Mouse (Mus musculus) kidney, adult 18-20 months (tissue): Measurements from ENCODE around the gene Upf1.

Experiments used
- DNase-seq: peaks from one replicate; pipeline ENCODE4 v3.0.0; 2021

The Upf1 gene

GRCm38 (mm10) chr8:70353194-70353817, at the start of gene Upf1:
TSS of gene Upf1 (minus strand) at chr8:70353278.
- peak; percentile 99 for DNase-seq

DNA sequence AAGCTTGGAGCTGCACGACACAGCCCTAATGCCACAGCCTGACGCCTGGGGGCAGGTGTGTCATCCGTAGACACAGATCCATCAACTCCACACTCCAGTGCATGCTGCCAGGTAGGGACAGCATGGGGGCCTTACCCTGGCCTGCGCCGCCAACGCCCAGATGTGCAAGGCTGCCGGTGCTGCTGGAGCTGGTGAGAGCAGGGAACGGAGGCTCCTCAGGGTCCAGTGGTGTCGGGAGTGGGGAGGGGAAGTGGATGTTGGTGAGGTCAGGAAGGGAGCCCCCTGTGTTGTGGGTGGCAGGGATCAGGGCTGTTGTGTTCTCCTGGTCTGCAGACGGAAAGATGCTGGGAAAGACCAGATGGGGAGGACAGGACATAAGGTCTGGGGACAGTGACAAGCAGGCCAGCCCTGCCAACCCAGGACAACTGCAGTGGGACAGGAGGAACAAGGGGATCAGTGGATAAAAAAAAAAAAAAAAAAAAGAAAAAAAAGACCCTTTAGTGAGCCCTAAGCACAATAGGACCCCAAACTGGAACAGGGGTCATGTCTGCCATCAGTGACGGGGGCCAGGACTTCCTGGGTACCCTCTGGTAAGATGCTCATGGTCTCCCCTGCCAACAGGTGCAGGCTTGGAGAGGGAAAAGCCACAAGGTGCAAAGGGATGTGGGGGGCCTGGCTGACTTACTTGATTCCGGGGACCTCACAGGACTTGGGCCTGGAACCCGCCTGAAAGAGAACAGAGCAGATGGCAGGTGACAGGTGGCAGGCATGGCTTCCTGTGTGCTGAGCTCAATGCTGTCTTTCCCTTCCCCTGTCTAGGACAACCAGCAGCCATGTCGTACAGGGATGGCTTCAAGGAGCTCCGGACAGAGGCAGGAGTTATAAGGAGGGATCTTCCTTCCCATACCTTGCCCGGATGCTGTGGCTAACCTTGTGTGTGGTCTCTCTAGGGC, 44.8 kb upstream of the Upf1 start:
- DNase-seq, result no peak

DNA sequence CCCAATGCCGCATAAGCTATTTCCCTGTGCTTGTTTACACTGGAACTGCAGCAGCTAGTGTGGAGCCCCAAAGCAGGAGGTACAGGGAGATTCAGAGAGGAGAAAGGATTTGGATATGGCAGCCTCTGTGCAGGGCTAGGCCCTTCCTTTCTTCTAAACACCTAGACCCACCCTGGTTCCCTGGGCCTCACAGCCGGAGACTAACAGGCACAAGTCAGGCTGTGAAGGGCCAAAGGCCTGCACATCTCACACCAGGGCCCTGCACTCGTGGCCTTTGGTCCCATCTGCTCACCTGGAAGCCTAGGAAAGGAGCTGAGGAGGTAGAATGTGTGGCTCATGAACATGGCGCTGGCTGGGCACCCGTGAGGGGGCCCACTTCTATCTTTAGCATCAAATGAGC, 43.1 kb upstream of the Upf1 start:
- DNase-seq, result no peak

GRCm38 (mm10) chr8:70395649-70396048, 42.6 kb upstream of the Upf1 start:
- no peak for DNase-seq

DNA sequence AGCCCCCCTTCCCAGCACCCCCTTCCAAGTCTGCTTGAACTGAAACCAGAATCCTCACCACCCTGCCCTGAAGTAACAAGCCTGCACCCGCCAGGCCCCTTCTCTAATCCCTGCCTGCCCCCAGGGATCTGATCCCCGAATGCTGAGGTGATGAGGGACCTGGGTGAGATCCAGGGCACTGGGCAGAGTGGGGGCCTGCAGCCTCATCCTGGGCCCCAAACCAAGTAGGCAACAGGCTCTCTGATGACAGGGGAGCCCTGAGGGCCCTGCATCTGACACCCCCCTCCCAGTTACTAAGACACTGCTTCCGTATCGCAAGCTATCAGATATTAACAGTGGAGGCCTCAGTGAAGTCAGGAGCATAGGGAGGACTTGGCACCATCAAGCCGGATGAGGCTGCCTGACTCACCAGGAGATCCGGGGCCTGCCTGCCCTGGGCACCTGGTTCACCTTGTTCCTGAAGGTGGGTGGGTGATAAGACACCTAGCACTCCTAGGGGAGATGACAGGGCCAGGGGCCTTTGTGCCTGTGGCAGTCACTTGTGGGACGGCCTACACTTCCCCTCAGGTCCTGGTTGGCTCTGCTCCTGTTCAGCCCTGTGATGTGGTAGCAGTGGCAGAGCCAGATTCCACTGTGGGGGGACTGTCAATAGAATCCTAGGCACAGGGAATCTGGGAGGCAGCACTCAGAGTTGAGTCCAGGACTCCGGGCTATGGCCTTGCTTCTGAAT, 41.4 kb upstream of the Upf1 start:
- no peak for DNase-seq

DNA sequence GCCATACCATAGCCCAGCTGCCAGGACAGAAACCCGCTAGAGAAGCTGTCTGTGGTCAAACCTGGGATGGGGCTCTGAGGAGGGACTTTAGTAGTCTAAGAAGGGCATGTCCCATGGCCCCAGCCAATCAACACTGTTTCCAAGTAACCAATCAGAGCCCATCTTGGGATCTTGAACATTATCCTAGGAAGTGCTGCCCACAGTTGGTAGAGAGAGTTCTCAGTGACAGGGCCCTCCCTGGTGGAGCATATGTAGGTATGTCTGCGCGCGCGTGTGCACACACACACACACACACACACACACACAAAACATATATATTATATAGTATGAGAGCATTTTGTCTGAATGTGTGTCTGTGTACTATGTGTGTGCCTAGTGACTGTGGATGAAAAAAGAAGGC, 40.0 kb upstream of the Upf1 start:
- DNase-seq, result no peak

DNA sequence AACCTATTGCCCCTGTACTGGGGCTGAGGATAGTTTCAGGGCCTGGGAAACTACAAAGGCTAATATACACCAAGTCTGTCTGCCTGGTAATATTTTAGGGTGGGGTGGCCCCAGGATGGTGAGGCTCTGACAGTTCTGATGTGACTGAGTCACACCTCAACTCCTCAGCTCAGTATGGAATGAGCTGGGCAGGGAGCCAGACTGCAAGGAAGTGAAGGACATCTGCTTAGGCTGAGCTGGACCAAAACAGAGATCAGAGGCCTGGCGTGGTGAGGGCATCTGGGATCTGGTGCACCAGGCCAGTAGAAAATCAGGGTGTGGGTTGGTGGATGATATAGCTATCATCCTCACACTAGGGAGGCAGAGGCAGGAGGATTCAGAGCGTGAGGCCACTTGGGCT, 36.6 kb upstream of the Upf1 start:
- DNase-seq, result no peak

DNA sequence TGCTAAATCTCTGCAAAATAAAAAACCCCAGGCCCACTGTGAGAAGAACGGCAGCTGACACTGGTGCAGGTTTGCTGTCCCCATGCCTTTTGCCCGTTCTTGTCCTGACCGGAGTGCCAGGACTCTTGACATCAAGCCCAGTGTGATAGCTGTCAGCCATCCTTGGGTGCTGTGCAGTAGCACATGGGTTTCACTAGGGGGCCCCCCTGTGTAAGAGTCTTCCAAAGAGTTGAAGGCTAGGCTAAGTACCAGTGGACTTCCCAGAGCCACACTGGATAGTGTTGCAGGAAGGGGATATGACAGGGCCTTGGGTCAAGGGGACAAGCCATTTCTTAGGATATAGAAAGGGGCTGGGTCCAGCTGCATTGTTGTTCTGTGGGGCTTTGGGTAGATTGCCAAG, 30.2 kb upstream of the Upf1 start:
- DNase-seq, result peak; percentile 71

GRCm38 (mm10) chr8:70380069-70380468, 27.0 kb upstream of the Upf1 start:
- DNase-seq, result no peak

DNA sequence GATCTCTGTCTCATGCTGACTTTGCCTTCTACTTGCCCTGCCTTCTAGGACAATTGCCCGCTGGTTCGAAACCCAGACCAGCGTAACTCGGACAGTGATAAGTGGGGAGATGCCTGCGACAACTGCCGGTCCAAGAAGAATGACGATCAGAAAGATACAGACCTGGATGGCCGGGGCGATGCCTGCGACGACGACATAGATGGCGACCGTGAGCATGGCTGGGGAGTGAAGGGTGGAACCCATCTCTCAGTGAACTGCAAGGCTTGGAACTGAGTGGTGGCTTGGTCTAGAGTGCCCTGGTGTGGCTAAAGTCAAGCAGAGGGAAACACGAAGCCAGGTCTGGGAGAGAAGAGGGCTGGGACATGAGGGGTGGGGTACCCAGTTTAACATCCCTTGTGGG, 24.0 kb upstream of the Upf1 start:
- no peak for DNase-seq

DNA sequence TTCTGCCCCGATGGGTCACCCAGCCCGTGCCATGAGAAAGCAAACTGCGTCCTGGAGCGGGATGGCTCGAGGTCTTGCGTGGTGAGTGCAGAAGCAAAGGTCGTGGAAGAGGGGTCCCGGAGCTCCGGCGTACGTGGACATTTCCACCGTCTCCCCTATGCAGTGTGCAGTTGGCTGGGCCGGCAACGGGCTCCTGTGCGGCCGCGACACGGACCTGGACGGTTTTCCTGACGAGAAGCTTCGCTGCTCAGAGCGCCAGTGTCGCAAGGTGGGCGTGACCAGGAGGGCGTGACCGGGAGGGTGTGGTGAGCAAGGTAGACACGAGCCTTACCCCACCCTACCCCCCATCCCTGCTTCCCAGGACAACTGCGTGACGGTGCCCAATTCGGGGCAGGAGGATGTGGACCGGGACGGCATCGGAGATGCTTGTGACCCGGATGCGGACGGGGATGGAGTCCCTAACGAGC, 23.2 kb upstream of the Upf1 start:
- no peak for DNase-seq

GRCm38 (mm10) chr8:70375212-70375859, 22.3 kb upstream of the Upf1 start:
- DNase-seq, result no peak

DNA sequence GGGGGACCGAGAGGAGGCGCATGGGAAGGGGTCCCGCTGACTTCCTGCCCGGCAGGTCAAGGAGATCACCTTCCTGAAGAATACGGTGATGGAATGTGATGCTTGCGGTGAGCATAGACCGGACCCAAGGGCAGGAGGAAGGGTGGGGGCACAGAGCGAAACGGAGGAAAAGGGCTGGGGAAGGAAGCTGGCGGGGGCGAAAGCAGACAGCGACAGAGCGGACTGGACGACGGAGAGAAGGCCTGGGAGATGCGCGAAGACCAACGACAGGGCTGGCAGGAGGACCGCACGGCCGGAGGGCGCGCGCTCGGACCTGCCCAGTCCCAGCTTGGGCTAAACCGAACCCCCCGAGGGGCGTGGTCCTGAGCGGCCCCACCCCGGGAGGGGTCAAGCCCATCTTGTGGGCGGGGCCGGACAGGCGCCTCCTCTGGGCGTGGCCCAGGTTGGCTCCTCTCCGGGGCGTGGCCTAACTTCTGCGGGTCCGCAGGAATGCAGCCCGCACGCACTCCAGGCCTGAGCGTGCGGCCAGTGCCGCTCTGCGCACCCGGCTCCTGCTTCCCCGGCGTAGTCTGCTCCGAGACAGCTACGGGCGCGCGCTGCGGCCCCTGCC, 21.3 kb upstream of the Upf1 start:
- peak; percentile 90 for DNase-seq

DNA sequence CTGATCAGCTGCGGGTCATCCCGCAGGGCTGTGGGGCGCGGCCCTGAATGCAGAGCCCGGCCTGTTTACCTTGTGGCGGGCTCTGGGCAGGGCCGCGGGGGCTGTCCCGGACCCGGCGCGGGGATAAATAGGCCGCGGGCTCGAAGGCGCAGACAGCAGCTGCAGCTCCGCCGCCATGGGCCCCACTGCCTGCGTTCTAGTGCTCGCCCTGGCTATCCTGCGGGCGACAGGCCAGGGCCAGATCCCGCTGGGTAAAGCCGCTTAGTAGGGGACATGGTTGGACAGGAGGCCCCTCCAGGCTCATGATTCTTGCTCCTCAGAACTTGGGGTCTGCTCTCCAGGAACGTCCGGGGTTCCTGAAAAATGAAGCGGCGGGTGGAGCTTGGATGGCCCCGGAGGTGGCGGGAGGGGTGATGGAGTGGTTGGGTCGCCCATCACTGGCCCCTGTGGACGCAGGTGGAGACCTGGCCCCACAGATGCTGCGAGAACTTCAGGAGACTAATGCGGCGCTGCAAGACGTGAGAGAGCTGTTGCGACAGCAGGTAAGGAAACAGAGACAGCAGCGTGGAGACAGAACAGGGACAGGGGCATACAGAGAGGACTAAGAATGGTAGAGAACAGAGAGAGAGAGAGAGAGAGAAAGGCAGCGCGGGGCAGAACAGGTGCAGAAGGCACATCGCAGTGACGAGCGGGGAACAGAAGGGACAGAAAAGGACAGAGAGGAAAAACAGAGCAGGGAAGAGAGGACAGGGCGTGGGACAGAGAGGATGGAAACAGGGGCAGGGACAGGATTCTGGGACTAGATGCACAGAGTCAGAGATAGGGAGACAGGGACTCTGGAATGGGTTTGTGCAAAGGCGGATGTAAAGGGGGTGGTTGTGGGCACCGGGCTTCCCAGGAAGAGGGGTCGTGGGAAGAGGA, 20.6 kb upstream of the Upf1 start, which contains the start of gene Comp:
Gene Comp, plus strand, starts transcription at position 162 of the 921 bp plus-strand sequence.
- no peak for DNase-seq

DNA sequence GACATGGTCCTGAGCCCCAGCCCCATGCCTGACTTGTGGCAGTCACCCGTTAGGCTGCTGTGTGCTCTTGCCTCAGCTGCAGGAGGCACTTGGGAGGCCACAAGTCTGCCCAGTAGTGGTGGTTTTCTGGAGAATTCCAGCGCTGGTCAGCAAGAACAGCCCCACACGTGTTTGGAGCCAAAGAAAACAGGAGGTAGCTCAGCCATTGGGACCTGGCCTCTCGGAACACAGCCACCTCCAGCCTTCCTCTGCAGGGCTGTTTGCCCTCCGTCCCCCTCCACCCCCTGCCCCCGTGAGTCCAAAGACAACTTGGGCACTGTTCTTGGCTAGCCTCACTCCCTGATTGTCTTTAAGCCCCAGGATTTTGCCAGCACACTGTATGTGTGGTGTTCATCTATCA, 18.9 kb upstream of the Upf1 start:
- peak; percentile 65 for DNase-seq

GRCm38 (mm10) chr8:70370476-70370875, 17.4 kb upstream of the Upf1 start:
- DNase-seq, result no peak

DNA sequence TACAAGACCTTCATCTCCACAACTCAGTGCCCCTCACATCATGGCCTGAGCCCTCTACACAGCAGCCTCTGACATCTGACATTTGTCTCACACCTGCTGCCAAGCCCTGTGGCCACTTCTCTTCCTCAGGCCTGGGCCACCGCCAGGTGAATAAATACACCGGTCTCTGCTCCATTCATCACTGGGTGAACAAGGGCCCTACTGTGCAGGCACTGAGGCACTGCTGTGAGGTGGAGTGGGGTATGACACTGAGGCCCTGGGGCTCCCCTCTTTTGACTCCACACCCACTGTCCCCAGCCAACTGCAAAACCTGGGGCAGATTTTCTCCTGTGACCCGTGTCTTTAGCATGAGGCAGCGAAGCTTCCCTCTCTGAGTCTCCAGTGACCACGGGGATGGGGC, 13.5 kb upstream of the Upf1 start:
- no peak for DNase-seq

GRCm38 (mm10) chr8:70364066-70364465, 11.0 kb upstream of the Upf1 start:
- peak; percentile 70 for DNase-seq

- no peak for DNase-seq
These were observed 8.5 kb upstream of the Upf1 start for GRCm38 (mm10) chr8:70361484-70362032.

- peak; percentile 44 for DNase-seq
These were observed 7.7 kb upstream of the Upf1 start for GRCm38 (mm10) chr8:70360769-70361168.

DNA sequence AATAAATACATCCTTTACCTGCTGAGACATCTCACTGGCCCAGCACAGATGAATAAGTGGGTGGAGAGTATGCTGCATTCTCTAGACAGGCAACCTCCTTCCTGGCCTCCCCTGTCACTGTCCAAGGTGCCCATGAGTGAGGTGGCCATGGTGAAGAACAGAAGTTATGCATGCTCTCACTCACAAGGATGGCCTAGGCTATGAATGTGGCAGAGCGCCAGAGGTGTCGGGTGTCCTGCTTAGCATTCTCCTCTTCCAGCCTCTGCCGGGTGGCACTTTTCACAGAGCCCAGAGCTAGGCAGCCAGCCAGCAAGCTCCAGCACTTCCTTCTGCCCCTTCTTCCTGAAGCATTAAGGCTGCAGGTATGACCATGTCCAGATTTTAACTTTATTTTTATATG, 6.3 kb upstream of the Upf1 start:
- DNase-seq, result peak; percentile 41
